Mouse (Mus musculus) neural tube, embryonic 15.5 days (tissue): ENCODE data around the gene Klhdc9. TPM values are rescaled to one million over a fixed set of nuclear protein-coding genes. Genes with fewer than 3 reads are reported as not detected.
"Not testable (repeated sequence)": the region's sequence is repeated elsewhere in the genome, so short reads cannot be mapped to it uniquely, and the experiment has no call there.

Experiments
- ATAC-seq: fragments of 200-750 bp; cut with Nextera tagmentation; 2 replicates; pipeline ENCODE4 v1.8.0; 2017; ENCODE audit warnings: mild to moderate bottlenecking, moderate TSS enrichment, moderate library complexity; ENCODE audit not compliant: low FRiP score
- H3K27ac ChIP-seq: fragments of 300-500 bp; sonication (generic); replicated peaks from 2 replicates; pipeline ENCODE4 v1.5.1; 2015; ENCODE audit warnings: mild to moderate bottlenecking, inconsistent platforms
- H3K27me3 ChIP-seq: fragments of 300-500 bp; sonication (generic); replicated peaks from 2 replicates; pipeline ENCODE4 v1.6.1; 2015; ENCODE audit warnings: inconsistent platforms
- H3K36me3 ChIP-seq: fragments of 300-500 bp; sonication (generic); 2 replicates; pipeline ENCODE4 v1.6.1; 2015; ENCODE audit warnings: inconsistent platforms
- H3K4me1 ChIP-seq: fragments of 300-500 bp; sonication (generic); 2 replicates; pipeline ENCODE4 v1.6.1; 2015; ENCODE audit warnings: inconsistent platforms
- H3K4me2 ChIP-seq: fragments of 300-500 bp; sonication (generic); 2 replicates; pipeline ENCODE4 v1.6.1; 2015; ENCODE audit warnings: inconsistent platforms, mild to moderate bottlenecking, moderate library complexity
- H3K4me3 ChIP-seq: fragments of 300-500 bp; sonication (generic); replicated peaks from 2 replicates; pipeline ENCODE4 v1.5.1; 2015; ENCODE audit warnings: mild to moderate bottlenecking, inconsistent platforms
- H3K9ac ChIP-seq: fragments of 300-500 bp; sonication (generic); replicated peaks from 2 replicates; pipeline ENCODE4 v1.6.1; 2015; ENCODE audit warnings: mild to moderate bottlenecking, inconsistent platforms
- H3K9me3 ChIP-seq: fragments of 300-500 bp; sonication (generic); replicated peaks from 2 replicates; pipeline ENCODE4 v1.6.1; 2016; ENCODE audit warnings: inconsistent platforms
- WGBS: fragments of 180-500 bp; shearing (Covaris S2); methylation state at CpG from one replicate; pipeline ENCODE4 v1.1.7; 2015; ENCODE audit warnings: mixed read lengths; 5-methylcytosine and 5-hydroxymethylcytosine counted together
- polyA plus RNA-seq: library from polyadenylated mRNA; unstranded; fragments of >200 nt; fragmentation: Nextera tagmentation; extraction: Ambion mirVana; gene quantifications from 2 replicates; pipeline ENCODE4 v1.2.1, GENCODE M21; 2015

Gene Klhdc9
- polyA plus RNA-seq, 1 experiment from 2014 or later = 4.0 TPM

DNA sequence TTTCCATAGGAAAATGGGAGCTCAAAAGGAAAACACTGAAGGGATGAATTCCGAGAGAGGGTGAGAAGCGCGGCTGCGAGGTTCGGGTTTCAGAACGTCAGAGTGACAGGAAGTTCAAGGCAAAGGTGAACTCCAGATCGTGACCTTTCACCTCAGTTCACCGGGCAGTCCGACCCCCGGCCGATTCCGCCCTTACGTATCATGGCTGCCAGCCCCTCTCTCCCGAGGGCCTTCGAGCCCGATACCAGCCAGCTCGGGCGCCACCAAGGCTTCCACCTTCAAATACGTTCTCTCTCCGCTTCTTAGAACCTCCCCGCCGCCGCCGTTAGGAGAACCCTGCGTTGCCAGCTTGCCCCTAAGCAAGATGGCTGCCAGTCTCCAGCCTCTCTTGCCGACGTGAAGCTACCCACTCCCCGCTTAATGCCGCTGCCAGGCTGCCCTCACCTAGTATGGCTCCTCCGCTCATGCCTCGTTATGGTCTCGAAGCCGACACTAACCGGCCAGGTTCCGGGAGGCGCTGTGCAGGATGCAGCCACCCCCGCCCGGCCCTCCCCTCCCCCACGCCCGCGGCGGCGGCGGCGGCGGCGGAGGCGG, 31.7 kb downstream of the Klhdc9 start, which contains the start of gene Dedd:
TSS of gene Dedd (plus strand) at position 307 of the 594 bp plus-strand sequence.
- H3K4me2 ChIP-seq = peak within 1 kb of the TSS; percentile 84
- H3K27me3 ChIP-seq = no peaks in the 10 kb centered on the region
- H3K9ac ChIP-seq = peak within 1 kb of the TSS; percentile 83
- ATAC-seq = peak; percentile 95
- peak within 1 kb of the TSS; percentile 99 for H3K27ac ChIP-seq
- peak within 1 kb of the TSS; percentile 84 for H3K4me3 ChIP-seq
- no peaks in the 10 kb centered on the region for H3K9me3 ChIP-seq
- H3K4me1 ChIP-seq = peaks cover 65% of the 10 kb centered on the region
- WGBS = 1% methylated on average over 42 of the region's 48 CpGs
- H3K36me3 ChIP-seq = peaks cover 11% of the 10 kb centered on the region

- WGBS = 30% methylated on average over 9 of the region's 9 CpGs
- peak overlapping the region; percentile 84 for H3K4me3 ChIP-seq
- H3K9me3 ChIP-seq = no peaks in the 10 kb centered on the region
- H3K9ac ChIP-seq = peak overlapping the region; percentile 83
- H3K27ac ChIP-seq = peak overlapping the region; percentile 99
- peaks cover 61% of the 10 kb centered on the region for H3K4me1 ChIP-seq
- 0 out of 2 replicates have a peak, but pooled peaks have one; percentile 0 for ATAC-seq
- peaks cover 5% of the 10 kb centered on the region for H3K36me3 ChIP-seq
- no peaks in the 10 kb centered on the region for H3K27me3 ChIP-seq
- peak overlapping the region; percentile 84 for H3K4me2 ChIP-seq
These were observed 32.4 kb downstream of the Klhdc9 start for GRCm38 (mm10) chr1:171328244-171328643.

- H3K9me3 ChIP-seq, H3K27me3 ChIP-seq, H3K4me2 ChIP-seq, H3K27ac ChIP-seq, H3K4me3 ChIP-seq, ATAC-seq, H3K9ac ChIP-seq, H3K36me3 ChIP-seq: not testable (repeated sequence)
- peaks cover 47% of the 10 kb centered on the region for H3K4me1 ChIP-seq
- 93% methylated on average over 4 of the region's 4 CpGs for WGBS
These were observed 34.0 kb downstream of the Klhdc9 start for GRCm38 (mm10) chr1:171326588-171326987.

DNA sequence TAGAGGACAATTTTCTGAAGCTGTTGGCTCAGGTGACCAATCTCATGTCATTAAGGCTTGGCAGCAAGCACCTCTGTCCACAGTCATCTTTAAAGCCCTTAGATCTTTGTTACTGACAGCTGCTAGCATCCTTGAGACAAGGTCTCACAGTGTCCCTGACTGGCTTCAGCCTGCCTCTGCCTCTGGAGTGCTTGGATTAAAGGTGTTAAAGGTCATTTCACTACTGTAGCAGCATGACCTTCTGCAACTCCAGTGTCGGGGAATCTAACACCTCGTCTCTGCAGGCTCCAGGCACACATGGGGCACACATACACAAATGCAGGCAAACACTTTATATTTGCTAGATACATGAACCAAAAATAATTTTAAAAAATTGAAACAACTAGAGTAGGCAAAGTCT, 35.0 kb downstream of the Klhdc9 start:
- Histone ChIP-seq H3K4me2 (no peak overlapping the region), H3K9ac (no peak overlapping the region), H3K9me3 (no peaks in the 10 kb centered on the region), H3K4me1 (peaks cover 37% of the 10 kb centered on the region), H3K27ac (no peak overlapping the region), H3K4me3 (no peak overlapping the region), H3K36me3 (no peaks in the 10 kb centered on the region; the same call in 1 of the 2 replicates), H3K27me3 (no peaks in the 10 kb centered on the region)
- 83% methylated on average over 2 of the region's 2 CpGs for WGBS
- ATAC-seq = no peak

DNA sequence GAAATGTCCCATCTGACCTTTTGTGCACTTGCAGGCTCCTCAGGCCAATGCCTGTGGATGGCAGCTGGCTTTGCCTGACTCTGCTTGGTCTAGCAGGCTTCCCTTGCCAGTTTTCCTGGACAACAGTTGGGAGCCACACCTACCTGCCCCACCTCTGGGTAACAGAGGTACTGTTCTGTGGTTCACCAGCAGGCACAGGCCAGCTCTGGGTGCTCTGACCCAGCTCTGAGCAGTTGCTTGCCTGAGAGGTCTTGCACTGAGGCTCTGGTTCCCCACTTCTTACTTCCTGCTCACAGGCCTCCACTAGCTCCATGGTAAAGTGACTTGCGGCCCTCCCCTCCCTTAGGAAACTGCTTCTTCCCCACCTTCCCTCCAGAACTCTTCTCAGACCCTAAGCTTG, 38.6 kb downstream of the Klhdc9 start:
- no peak overlapping the region for H3K4me3 ChIP-seq
- no peak overlapping the region for H3K9ac ChIP-seq
- no peak overlapping the region for H3K4me2 ChIP-seq
- no peaks in the 10 kb centered on the region for H3K27me3 ChIP-seq
- no peaks in the 10 kb centered on the region; the same call in 1 of the 2 replicates for H3K36me3 ChIP-seq
- peaks cover 21% of the 10 kb centered on the region for H3K4me1 ChIP-seq
- no peak overlapping the region for H3K27ac ChIP-seq
- H3K9me3 ChIP-seq = no peaks in the 10 kb centered on the region
- 93% methylated on average over 1 of the region's 1 CpGs for WGBS
- no peak for ATAC-seq

GRCm38 (mm10) chr1:171321415-171321814, 39.2 kb downstream of the Klhdc9 start:
- no peak for ATAC-seq
- H3K4me2 ChIP-seq = no peak overlapping the region
- no peak overlapping the region for H3K27ac ChIP-seq
- H3K9ac ChIP-seq = no peak overlapping the region
- no peaks in the 10 kb centered on the region; the same call in 1 of the 2 replicates for H3K36me3 ChIP-seq
- no peaks in the 10 kb centered on the region for H3K9me3 ChIP-seq
- H3K27me3 ChIP-seq = no peaks in the 10 kb centered on the region
- no peak overlapping the region for H3K4me3 ChIP-seq
- H3K4me1 ChIP-seq = peaks cover 17% of the 10 kb centered on the region

DNA sequence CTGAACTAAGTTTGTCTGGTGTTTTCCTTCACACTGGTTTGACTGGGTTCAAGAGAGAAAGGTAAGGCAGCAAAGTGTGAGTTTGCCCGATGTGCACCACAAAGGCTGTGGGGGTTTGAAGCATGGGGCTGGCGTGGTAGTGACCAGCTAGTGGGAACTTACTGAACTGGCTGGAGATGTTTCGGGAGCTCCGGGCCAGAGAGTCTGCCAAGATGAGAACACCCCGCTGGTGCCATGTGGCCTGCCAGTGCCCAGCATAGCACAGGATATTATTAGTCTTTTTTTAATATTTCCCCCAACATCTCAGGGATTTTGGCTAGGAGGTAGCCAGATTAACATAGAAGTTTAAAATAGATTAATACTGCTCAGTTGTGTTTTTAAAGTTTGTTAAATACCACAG, 40.4 kb downstream of the Klhdc9 start:
- ATAC-seq = no peak
- H3K27ac ChIP-seq = no peak overlapping the region
- whole genome bisulfite sequencing = 18% methylated on average over 5 of the region's 5 CpGs
- H3K4me3 ChIP-seq = no peak overlapping the region
- H3K9me3 ChIP-seq = no peaks in the 10 kb centered on the region
- peak overlapping the region; percentile 9; the same call in 1 of the 2 replicates for H3K4me2 ChIP-seq
- no peaks in the 10 kb centered on the region; the same call in 1 of the 2 replicates for H3K36me3 ChIP-seq
- no peaks in the 10 kb centered on the region for H3K27me3 ChIP-seq
- H3K9ac ChIP-seq = no peak overlapping the region
- H3K4me1 ChIP-seq = 0 out of 2 replicates have a peak, but pooled peaks cover 6% of the 10 kb centered on the region

DNA sequence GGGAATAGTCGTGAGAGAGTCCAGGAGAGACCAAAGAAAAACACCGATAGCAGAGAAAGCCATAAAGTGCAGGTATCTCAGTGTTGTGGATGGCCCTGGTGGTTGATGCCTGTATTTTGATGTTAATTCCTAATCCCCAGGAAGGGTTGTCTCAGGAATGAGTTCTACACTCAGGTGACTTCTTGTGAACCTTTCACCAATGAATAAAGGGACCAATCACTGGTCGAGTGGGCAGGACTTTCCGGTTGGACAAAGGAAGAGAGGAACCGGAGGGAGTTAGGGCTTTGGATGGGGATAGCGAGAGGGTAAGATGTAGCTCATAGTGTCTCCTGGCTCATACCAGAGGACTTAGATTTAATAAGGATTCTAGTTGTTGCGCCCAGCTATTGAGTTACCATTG, 40.9 kb downstream of the Klhdc9 start:
- H3K9me3 ChIP-seq = no peaks in the 10 kb centered on the region
- WGBS = 10% methylated on average over 7 of the region's 7 CpGs
- peak overlapping the region; percentile 9; the same call in 1 of the 2 replicates for H3K4me2 ChIP-seq
- H3K27ac ChIP-seq = no peak overlapping the region
- H3K36me3 ChIP-seq = no peaks in the 10 kb centered on the region
- no peaks in the 10 kb centered on the region for H3K27me3 ChIP-seq
- 0 out of 2 replicates have a peak, but pooled peaks cover 4% of the 10 kb centered on the region for H3K4me1 ChIP-seq
- no peak for ATAC-seq
- H3K9ac ChIP-seq = no peak overlapping the region
- no peak overlapping the region for H3K4me3 ChIP-seq

- no peak for ATAC-seq
- H3K27ac ChIP-seq = no peak overlapping the region
These were observed 51.3 kb downstream of the Klhdc9 start for GRCm38 (mm10) chr1:171309321-171309720.

More at GRCm38 (mm10) chr1:171309321-171309720, 51.3 kb downstream of the Klhdc9 start:
- Histone ChIP-seq H3K9ac (no peak overlapping the region), H3K4me1 (no peaks in the 10 kb centered on the region), H3K36me3 (no peaks in the 10 kb centered on the region), H3K4me2 (no peak overlapping the region), H3K4me3 (no peak overlapping the region), H3K9me3 (no peaks in the 10 kb centered on the region), H3K27me3 (0 out of 2 replicates have a peak, but pooled peaks cover 7% of the 10 kb centered on the region)
- 80% methylated on average over 2 of the region's 2 CpGs for WGBS

Other genes with a start within 250 kb of the Klhdc9 start
- 4.4 and 6.3 TPM in 2 replicates for gene Cfap126, start 246.9 kb downstream of the Klhdc9 start, polyA plus RNA-seq
- gene Sdhc, start 210.2 kb downstream of the Klhdc9 start, polyA plus RNA-seq = 311 and 314 TPM in 2 replicates
- 8.8 and 11.0 TPM in 2 replicates for gene Mpz, start 210.1 kb downstream of the Klhdc9 start, polyA plus RNA-seq
- 34.0 and 39.1 TPM in 2 replicates for gene Pcp4l1, start 164.5 kb downstream of the Klhdc9 start, polyA plus RNA-seq
- 0.38 and 0.52 TPM in 2 replicates for gene Nr1i3, start 146.8 kb downstream of the Klhdc9 start, polyA plus RNA-seq
- gene Tomm40l, start 138.3 kb downstream of the Klhdc9 start, polyA plus RNA-seq = 51.0 and 60.0 TPM in 2 replicates
- gene Apoa2, start 135.7 kb downstream of the Klhdc9 start, polyA plus RNA-seq = 11.1 and 12.9 TPM in 2 replicates
- gene Fcer1g, start 126.4 kb downstream of the Klhdc9 start, polyA plus RNA-seq = 32.0 and 46.6 TPM in 2 replicates
- gene Adamts4, start 110.4 kb downstream of the Klhdc9 start, polyA plus RNA-seq = 3.3 and 3.6 TPM in 2 replicates
- 237 and 260 TPM in 2 replicates for gene Ndufs2, start 109.4 kb downstream of the Klhdc9 start, polyA plus RNA-seq
- 90.6 and 97.6 TPM in 2 replicates for gene B4galt3, start 90.5 kb downstream of the Klhdc9 start, polyA plus RNA-seq
- gene Ppox, start 79.6 kb downstream of the Klhdc9 start, polyA plus RNA-seq = 42.7 and 48.0 TPM in 2 replicates
- gene Usp21, start 72.8 kb downstream of the Klhdc9 start, polyA plus RNA-seq = 87.4 and 91.6 TPM in 2 replicates
- 115 and 119 TPM in 2 replicates for gene Ufc1, start 65.8 kb downstream of the Klhdc9 start, polyA plus RNA-seq
- gene Dedd, start 31.7 kb downstream of the Klhdc9 start, polyA plus RNA-seq = 44.1 and 49.9 TPM in 2 replicates
- 53.0 and 53.1 TPM in 2 replicates for gene Nit1, start 15.2 kb downstream of the Klhdc9 start, polyA plus RNA-seq
- 146 and 162 TPM in 2 replicates for gene Pfdn2, start 15.1 kb downstream of the Klhdc9 start, polyA plus RNA-seq
- gene Nectin4, start 9.3 kb upstream of the Klhdc9 start, polyA plus RNA-seq = 3.7 and 5.6 TPM in 2 replicates
- gene Arhgap30, start 28.2 kb upstream of the Klhdc9 start, polyA plus RNA-seq = 0.88 and 6.0 TPM in 2 replicates
- 131 and 149 TPM in 2 replicates for gene Usf1, start 50.5 kb upstream of the Klhdc9 start, polyA plus RNA-seq
- gene Tstd1, start 58.1 kb upstream of the Klhdc9 start, polyA plus RNA-seq = 4.9 and 6.2 TPM in 2 replicates
- gene F11r, start 76.7 kb upstream of the Klhdc9 start, polyA plus RNA-seq = 11.8 and 27.5 TPM in 2 replicates
- 30.6 and 34.7 TPM in 2 replicates for gene Alyref2, start 142.7 kb upstream of the Klhdc9 start, polyA plus RNA-seq
- gene Itln1, start 174.5 kb upstream of the Klhdc9 start, polyA plus RNA-seq = not detected in 2 replicates
- gene Cd244a, start 198.4 kb upstream of the Klhdc9 start, polyA plus RNA-seq = 0.09 and 1.9 TPM in 2 replicates
- 0.13 and 1.3 TPM in 2 replicates for gene Ly9, start 246.6 kb upstream of the Klhdc9 start, polyA plus RNA-seq